ENCODE assay signal across 22 mouse cellular contexts in the genomic region with DNA sequence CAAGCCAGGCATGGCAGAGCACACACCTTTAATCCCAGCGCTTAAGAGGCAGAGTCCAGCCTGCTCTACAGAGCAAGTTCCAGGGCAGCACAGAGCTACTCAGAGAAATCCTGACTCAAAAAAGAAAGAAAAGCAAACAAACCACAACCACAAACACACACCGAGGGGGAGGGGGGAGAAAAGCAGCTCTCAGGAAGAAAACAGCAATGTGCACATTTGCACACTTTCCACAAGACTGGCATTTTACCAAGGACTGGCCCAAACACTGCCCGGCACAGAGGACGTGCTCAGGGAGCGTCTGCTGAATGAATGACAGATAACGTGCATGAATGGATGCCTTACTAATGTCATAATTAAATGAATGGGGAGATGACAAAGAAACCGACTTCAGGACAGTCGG. TPM values are rescaled to one million over a fixed set of nuclear protein-coding genes. Genes with fewer than 3 reads are reported as not detected.
DNase-seq lines count a peak whose midpoint lies in the region; ATAC-seq lines count a peak whose summit lies in the region.
"Had no signal": no experiment of that assay in that cellular context is flagged by ENCODE, and none has a peak within 500 bp of the region (broad histone marks: within the 10 kb centered on the region; RNA-seq: fewer than 3 reads in every experiment).

No protein-coding gene starts in this region.

- no peak overlapping the region for H3K4me3 ChIP-seq in hindbrain, embryonic 12.5 days
- H3K4me3 ChIP-seq in hindbrain, embryonic 14.5 days (replicated peaks; ENCODE audit: low read length) = no peak overlapping the region
- no peak overlapping the region for H3K4me3 ChIP-seq in neural tube, embryonic 11.5 days (ENCODE audit: low read depth, low read length)
- H3K4me3 ChIP-seq in neural tube, embryonic 13.5 days = no peak overlapping the region
- H3K4me3 ChIP-seq: embryonic facial prominence, embryonic 13.5 days; hindbrain, embryonic 15.5 days; limb, embryonic 15.5 days had no signal

- no peak for DNase-seq in hindbrain, embryonic 14.5 days (ENCODE audit: low spot score)
- no peak for DNase-seq in neural tube, embryonic 11.5 days (ENCODE audit: low spot score)
- no peak for DNase-seq in neural tube, embryonic 10.5 days (ENCODE audit: extremely low spot score, low spot score)
- peak; percentile 21 for DNase-seq in Muller cell, postnatal 12 days (ENCODE audit: inconsistent ontology term)
- DNase-seq in natural killer cell, adult 2 months (ENCODE audit: low spot score in 2 of 2) = no peak
- DNase-seq: adrenal gland, adult 8-10 months; B cell, adult 2 months; cerebellum, adult 9-11 months; gastrocnemius, postnatal 25 days; kidney, adult 18-20 months; layer of hippocampus, postnatal 36 days; right cerebral cortex, adult 18-20 months; thymus, postnatal 25 days had no signal

- ATAC-seq in hindbrain, embryonic 12.5 days (ENCODE audit: low FRiP score) = no peak
- no peak for ATAC-seq in hindbrain, embryonic 14.5 days (ENCODE audit: low FRiP score)
- ATAC-seq in neural tube, embryonic 11.5 days (ENCODE audit: insufficient read depth, low FRiP score, low TSS enrichment) = no peak
- no peak for ATAC-seq in neural tube, embryonic 13.5 days (ENCODE audit: low read depth)
- ATAC-seq: forebrain, embryonic 14.5 days; lung, postnatal 0 days; Patski had no signal

- peaks cover 28% of the 10 kb centered on the region for H3K27me3 ChIP-seq in hindbrain, embryonic 12.5 days
- no peaks in the 10 kb centered on the region for H3K27me3 ChIP-seq in hindbrain, embryonic 14.5 days (ENCODE audit: control insufficient read depth, insufficient read depth, low read length)
- peaks cover 16% of the 10 kb centered on the region for H3K27me3 ChIP-seq in neural tube, embryonic 11.5 days (ENCODE audit: control insufficient read depth, insufficient read depth, low read length)
- H3K27me3 ChIP-seq in neural tube, embryonic 13.5 days = peaks cover 7% of the 10 kb centered on the region; the same call in 1 of the 2 replicates
- H3K27me3 ChIP-seq: hindbrain, embryonic 15.5 days; Patski had no signal

- H3K27ac ChIP-seq in hindbrain, embryonic 12.5 days = peak overlapping the region; percentile 73
- no peak overlapping the region for H3K27ac ChIP-seq in hindbrain, embryonic 14.5 days
- H3K27ac ChIP-seq in neural tube, embryonic 11.5 days (ENCODE audit: low read depth, low read length) = peak overlapping the region; percentile 80
- peak overlapping the region; percentile 65 for H3K27ac ChIP-seq in neural tube, embryonic 13.5 days (replicated peaks)
- H3K27ac ChIP-seq: embryonic facial prominence, embryonic 13.5 days; kidney, postnatal 0 days; limb, embryonic 15.5 days had no signal

- peaks cover 76% of the 10 kb centered on the region for H3K4me1 ChIP-seq in hindbrain, embryonic 12.5 days
- peaks cover 35% of the 10 kb centered on the region for H3K4me1 ChIP-seq in hindbrain, embryonic 14.5 days (replicated peaks; ENCODE audit: control insufficient read depth, insufficient read depth, low read length)
- H3K4me1 ChIP-seq in neural tube, embryonic 11.5 days (ENCODE audit: control insufficient read depth, insufficient read depth, low read length) = peaks cover 55% of the 10 kb centered on the region
- peaks cover 80% of the 10 kb centered on the region for H3K4me1 ChIP-seq in neural tube, embryonic 13.5 days (replicated peaks)

- H3K4me2 ChIP-seq in hindbrain, embryonic 12.5 days (replicated peaks) = 0 out of 2 replicates have a peak overlapping the region, but pooled peaks have one; percentile 8
- H3K4me2 ChIP-seq in hindbrain, embryonic 14.5 days (replicated peaks) = no peak overlapping the region
- H3K4me2 ChIP-seq in neural tube, embryonic 11.5 days (ENCODE audit: low read depth) = no peak overlapping the region
- no peak overlapping the region for H3K4me2 ChIP-seq in neural tube, embryonic 13.5 days
- H3K4me2 ChIP-seq: embryonic facial prominence, embryonic 13.5 days; hindbrain, embryonic 15.5 days; limb, embryonic 15.5 days had no signal

- no peaks in the 10 kb centered on the region for H3K36me3 ChIP-seq in hindbrain, embryonic 12.5 days
- H3K36me3 ChIP-seq in hindbrain, embryonic 14.5 days (replicated peaks; ENCODE audit: control insufficient read depth, insufficient read depth) = no peaks in the 10 kb centered on the region
- no peaks in the 10 kb centered on the region for H3K36me3 ChIP-seq in neural tube, embryonic 11.5 days (ENCODE audit: control insufficient read depth, insufficient read depth, low read length)
- H3K36me3 ChIP-seq in neural tube, embryonic 13.5 days = no peaks in the 10 kb centered on the region
- H3K36me3 ChIP-seq: hindbrain, embryonic 15.5 days had no signal

- H3K9me3 ChIP-seq in hindbrain, embryonic 12.5 days (replicated peaks) = no peaks in the 10 kb centered on the region
- no peaks in the 10 kb centered on the region for H3K9me3 ChIP-seq in hindbrain, embryonic 14.5 days (ENCODE audit: control insufficient read depth, low read length)
- no peaks in the 10 kb centered on the region for H3K9me3 ChIP-seq in neural tube, embryonic 11.5 days (ENCODE audit: control insufficient read depth, low read length)
- no peaks in the 10 kb centered on the region for H3K9me3 ChIP-seq in neural tube, embryonic 13.5 days
- H3K9me3 ChIP-seq: embryonic facial prominence, embryonic 13.5 days; hindbrain, embryonic 15.5 days; limb, embryonic 15.5 days had no signal

- WGBS in hindbrain, embryonic 12.5 days = 39% methylated on average over 8 of the region's 8 CpGs
- WGBS in hindbrain, embryonic 14.5 days = 16% methylated on average over 8 of the region's 8 CpGs
- WGBS in neural tube, embryonic 11.5 days = 52% methylated on average over 8 of the region's 8 CpGs
- 37% methylated on average over 8 of the region's 8 CpGs for WGBS in neural tube, embryonic 13.5 days

- H3K9ac ChIP-seq in hindbrain, embryonic 12.5 days = no peak overlapping the region
- H3K9ac ChIP-seq in hindbrain, embryonic 14.5 days = no peak overlapping the region
- no peak overlapping the region for H3K9ac ChIP-seq in neural tube, embryonic 11.5 days (ENCODE audit: low read length)
- H3K9ac ChIP-seq in neural tube, embryonic 13.5 days = 0 out of 2 replicates have a peak overlapping the region, but pooled peaks have one; percentile 41
- H3K9ac ChIP-seq: embryonic facial prominence, embryonic 13.5 days; hindbrain, embryonic 15.5 days; limb, embryonic 15.5 days had no signal

RNA-seq across cellular contexts. Expression of gene Cercam, which starts 19.9 kb away (rescaled TPM):
- 28.5 and 30.2 TPM in 2 replicates for polyA plus RNA-seq in hindbrain, embryonic 12.5 days (2016; fragmentation: Nextera tagmentation; extraction: Ambion mirVana)
- 15.9 and 19.1 TPM in 2 replicates for polyA plus RNA-seq in hindbrain, embryonic 14.5 days (2014; fragmentation: Nextera tagmentation; extraction: Ambion mirVana)
- polyA plus RNA-seq in neural tube, embryonic 11.5 days (2014; fragmentation: Nextera tagmentation; extraction: Ambion mirVana) = 17.5 and 20.2 TPM in 2 replicates
- polyA plus RNA-seq in neural tube, embryonic 13.5 days (2015; fragmentation: Nextera tagmentation; extraction: Ambion mirVana) = 24.8 and 25.5 TPM in 2 replicates

RNA-seq across cellular contexts. Expression of gene Urm1, which starts 29.2 kb away (rescaled TPM):
- 16.4 and 19.5 TPM in 2 replicates for polyA plus RNA-seq in hindbrain, embryonic 12.5 days (2016; fragmentation: Nextera tagmentation; extraction: Ambion mirVana)
- 24.6 and 24.9 TPM in 2 replicates for polyA plus RNA-seq in hindbrain, embryonic 14.5 days (2014; fragmentation: Nextera tagmentation; extraction: Ambion mirVana)
- polyA plus RNA-seq in neural tube, embryonic 11.5 days (2014; fragmentation: Nextera tagmentation; extraction: Ambion mirVana) = 21.9 and 23.9 TPM in 2 replicates
- polyA plus RNA-seq in neural tube, embryonic 13.5 days (2015; fragmentation: Nextera tagmentation; extraction: Ambion mirVana) = 19.0 and 22.8 TPM in 2 replicates

RNA-seq across cellular contexts. Expression of gene Odf2, which starts 40.0 kb away (rescaled TPM):
- polyA plus RNA-seq in hindbrain, embryonic 12.5 days (2016; fragmentation: Nextera tagmentation; extraction: Ambion mirVana) = 87.9 and 97.0 TPM in 2 replicates
- polyA plus RNA-seq in hindbrain, embryonic 14.5 days (2014; fragmentation: Nextera tagmentation; extraction: Ambion mirVana) = 49.0 and 63.5 TPM in 2 replicates
- 74.6 and 78.9 TPM in 2 replicates for polyA plus RNA-seq in neural tube, embryonic 11.5 days (2014; fragmentation: Nextera tagmentation; extraction: Ambion mirVana)
- polyA plus RNA-seq in neural tube, embryonic 13.5 days (2015; fragmentation: Nextera tagmentation; extraction: Ambion mirVana) = 65.6 and 68.1 TPM in 2 replicates

RNA-seq across cellular contexts. Expression of gene Slc27a4, which starts 46.6 kb away (rescaled TPM):
- 28.3 and 29.3 TPM in 2 replicates for polyA plus RNA-seq in hindbrain, embryonic 12.5 days (2016; fragmentation: Nextera tagmentation; extraction: Ambion mirVana)
- polyA plus RNA-seq in hindbrain, embryonic 14.5 days (2014; fragmentation: Nextera tagmentation; extraction: Ambion mirVana) = 40.1 and 43.7 TPM in 2 replicates
- polyA plus RNA-seq in neural tube, embryonic 11.5 days (2014; fragmentation: Nextera tagmentation; extraction: Ambion mirVana) = 20.5 and 20.8 TPM in 2 replicates
- 34.6 and 35.5 TPM in 2 replicates for polyA plus RNA-seq in neural tube, embryonic 13.5 days (2015; fragmentation: Nextera tagmentation; extraction: Ambion mirVana)
